Mouse (Mus musculus): ENCODE data around the gene Map2k3.

DNA sequence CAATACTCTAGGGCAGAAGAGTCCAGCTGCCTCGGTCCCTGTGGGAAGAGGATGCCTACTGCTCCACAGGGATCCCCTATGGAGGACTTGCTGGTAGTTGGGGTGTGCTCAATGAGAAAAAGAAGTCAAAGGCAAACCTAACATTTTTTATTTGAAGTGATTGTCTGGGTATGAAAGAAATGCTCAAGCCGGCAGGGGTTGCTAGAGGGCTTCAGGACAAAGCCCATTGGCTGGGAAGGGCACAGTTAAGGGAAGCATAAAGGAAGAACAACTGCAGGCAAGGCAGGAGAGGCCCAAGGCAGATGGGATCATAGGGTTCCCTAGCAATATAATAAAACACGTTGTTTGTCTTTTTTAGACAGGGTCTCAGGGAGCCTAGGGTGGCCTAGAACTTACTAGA lies 23.8 kb upstream of the Map2k3 start:
- TF ChIP-seq CTCF (IDR thresholded peaks at IDR 0.05): peak; percentile 44
- TF ChIP-seq EP300 (IDR thresholded peaks at IDR 0.05): no peak
